Mouse (Mus musculus): ENCODE results near the gene Gm1553.

The Gm1553 gene

DNA sequence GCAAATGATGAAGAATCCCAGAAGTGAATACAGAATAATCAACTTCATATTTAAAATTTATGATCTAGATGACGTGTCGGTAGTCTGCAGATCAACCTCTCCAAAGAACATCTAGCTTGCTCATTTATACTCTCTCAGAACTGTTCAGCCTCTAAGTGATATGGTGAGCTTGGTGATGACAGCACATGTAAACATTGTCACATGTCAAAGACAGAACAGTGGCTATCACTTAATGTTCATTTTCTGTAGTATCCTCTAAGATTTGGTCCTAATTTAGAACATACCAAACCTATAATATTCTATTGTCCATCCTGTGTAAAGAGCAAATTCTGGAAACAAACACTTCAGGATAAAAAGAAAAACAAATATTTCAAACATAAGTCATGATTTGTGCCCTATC is at the start of gene Gm1553:
Gm1553 (minus strand) TSS at position 101 of the 400 bp plus-strand sequence.
- DNase-seq (ENCODE audit: low spot score in 2 of 2), result no peak

All from urinary bladder, postnatal 4 days (tissue).